Mouse (Mus musculus) limb, embryonic 13.5 days (tissue): ENCODE measurements around the gene Rad51b. TPM values are rescaled to one million over a fixed set of nuclear protein-coding genes. Genes with fewer than 3 reads are reported as not detected.

ENCODE experiments used
- ATAC-seq: fragments of 200-750 bp; cut with Nextera tagmentation; 2 replicates; pipeline ENCODE4 v1.8.0; 2017; ENCODE audit warnings: low read depth, moderate number of reproducible peaks, moderate TSS enrichment; ENCODE audit not compliant: low FRiP score
- H3K27ac ChIP-seq: fragments of 300-500 bp; sonication (generic); 2 replicates; pipeline ENCODE4 v1.5.1; 2015; ENCODE audit warnings: inconsistent platforms, mild to moderate bottlenecking, moderate library complexity
- H3K27me3 ChIP-seq: fragments of 300-500 bp; sonication (generic); 2 replicates; pipeline ENCODE4 v1.6.1; 2015; ENCODE audit warnings: mild to moderate bottlenecking, inconsistent platforms
- H3K36me3 ChIP-seq: fragments of 300-500 bp; sonication (generic); 2 replicates; pipeline ENCODE4 v1.6.1; 2015; ENCODE audit warnings: inconsistent platforms, mild to moderate bottlenecking, moderate library complexity
- H3K4me1 ChIP-seq: fragments of 300-500 bp; sonication (generic); 2 replicates; pipeline ENCODE4 v1.6.1; 2015; ENCODE audit warnings: inconsistent platforms
- H3K4me2 ChIP-seq: fragments of 300-500 bp; sonication (generic); replicated peaks from 2 replicates; pipeline ENCODE4 v1.6.1; 2015; ENCODE audit warnings: inconsistent platforms, mild to moderate bottlenecking, moderate library complexity
- H3K4me3 ChIP-seq: fragments of 300-500 bp; sonication (generic); 2 replicates; pipeline ENCODE4 v1.5.1; 2015; ENCODE audit warnings: moderate library complexity, mild to moderate bottlenecking, inconsistent platforms
- H3K9ac ChIP-seq: fragments of 300-500 bp; sonication (generic); 2 replicates; pipeline ENCODE4 v1.6.1; 2015; ENCODE audit warnings: mild to moderate bottlenecking, inconsistent platforms
- H3K9me3 ChIP-seq: fragments of 300-500 bp; sonication (generic); 2 replicates; pipeline ENCODE4 v1.6.1; 2016; ENCODE audit warnings: inconsistent platforms
- WGBS: fragments of 180-500 bp; shearing (Covaris S2); methylation state at CpG from one replicate; pipeline ENCODE4 v1.1.7; 2015; 5-methylcytosine and 5-hydroxymethylcytosine counted together
- polyA plus RNA-seq: library from polyadenylated mRNA; unstranded; fragments of >200 nt; fragmentation: Nextera tagmentation; extraction: Ambion mirVana; gene quantifications from 2 replicates; pipeline ENCODE4 v1.2.1, GENCODE M21; 2015

Rad51b gene
- polyA plus RNA-seq, result 6.3 and 7.6 TPM in 2 replicates

- Histone ChIP-seq H3K27ac (peak within 1 kb of the TSS; percentile 63; the same call in 1 of the 2 replicates), H3K27me3 (no peaks in the 10 kb centered on the region), H3K4me3 (peak within 1 kb of the TSS; percentile 74), H3K9me3 (no peaks in the 10 kb centered on the region), H3K4me1 (peaks cover 17% of the 10 kb centered on the region), H3K36me3 (no peaks in the 10 kb centered on the region), H3K9ac (peak within 1 kb of the TSS; percentile 77), H3K4me2 (peak within 1 kb of the TSS; percentile 85)
- under 1% methylated on average over 21 of the region's 21 CpGs for WGBS
- ATAC-seq, result peak; percentile 84
Observed at GRCm38 (mm10) chr12:79297121-79297576, at the start of gene Rad51b. TSS of gene Rad51b (plus strand) at chr12:79297282.

- Histone ChIP-seq H3K27me3 (no peaks in the 10 kb centered on the region), H3K36me3 (peaks cover 96% of the 10 kb centered on the region), H3K4me3 (no peak overlapping the region), H3K4me2 (no peak overlapping the region), H3K27ac (no peak overlapping the region), H3K4me1 (no peaks in the 10 kb centered on the region), H3K9me3 (no peaks in the 10 kb centered on the region), H3K9ac (no peak overlapping the region)
- WGBS, result 83% methylated on average over 3 of the region's 3 CpGs
- no peak for ATAC-seq
Observed at GRCm38 (mm10) chr12:79248110-79248509, 49.0 kb upstream of the Rad51b start.

- no peaks in the 10 kb centered on the region for H3K4me1 ChIP-seq
- peaks cover 91% of the 10 kb centered on the region for H3K36me3 ChIP-seq
- H3K9me3 ChIP-seq, result no peaks in the 10 kb centered on the region
- no peak overlapping the region for H3K4me3 ChIP-seq
- H3K27ac ChIP-seq, result no peak overlapping the region
- no peak for ATAC-seq
- no peaks in the 10 kb centered on the region for H3K27me3 ChIP-seq
- no peak overlapping the region for H3K9ac ChIP-seq
- WGBS, result 91% methylated on average over 9 of the region's 9 CpGs
- H3K4me2 ChIP-seq, result no peak overlapping the region
Observed at GRCm38 (mm10) chr12:79253294-79254053, 43.6 kb upstream of the Rad51b start.

GRCm38 (mm10) chr12:79254975-79255374 is 42.1 kb upstream of the Rad51b start:
- Histone ChIP-seq H3K27ac (no peak overlapping the region), H3K4me3 (no peak overlapping the region), H3K4me2 (no peak overlapping the region), H3K36me3 (peaks cover 83% of the 10 kb centered on the region), H3K4me1 (no peaks in the 10 kb centered on the region), H3K9ac (no peak overlapping the region), H3K27me3 (no peaks in the 10 kb centered on the region), H3K9me3 (no peaks in the 10 kb centered on the region)
- WGBS, result 95% methylated on average over 10 of the region's 10 CpGs
- ATAC-seq, result no peak

- no peak for ATAC-seq
- H3K27me3 ChIP-seq, result no peaks in the 10 kb centered on the region
- 92% methylated on average over 2 of the region's 2 CpGs for WGBS
- no peaks in the 10 kb centered on the region for H3K9me3 ChIP-seq
- H3K4me2 ChIP-seq, result no peak overlapping the region
- H3K4me3 ChIP-seq, result no peak overlapping the region
- H3K4me1 ChIP-seq, result no peaks in the 10 kb centered on the region
- peaks cover 83% of the 10 kb centered on the region for H3K36me3 ChIP-seq
- H3K27ac ChIP-seq, result no peak overlapping the region
- no peak overlapping the region for H3K9ac ChIP-seq
Observed at GRCm38 (mm10) chr12:79260154-79260553, 36.9 kb upstream of the Rad51b start.

DNA sequence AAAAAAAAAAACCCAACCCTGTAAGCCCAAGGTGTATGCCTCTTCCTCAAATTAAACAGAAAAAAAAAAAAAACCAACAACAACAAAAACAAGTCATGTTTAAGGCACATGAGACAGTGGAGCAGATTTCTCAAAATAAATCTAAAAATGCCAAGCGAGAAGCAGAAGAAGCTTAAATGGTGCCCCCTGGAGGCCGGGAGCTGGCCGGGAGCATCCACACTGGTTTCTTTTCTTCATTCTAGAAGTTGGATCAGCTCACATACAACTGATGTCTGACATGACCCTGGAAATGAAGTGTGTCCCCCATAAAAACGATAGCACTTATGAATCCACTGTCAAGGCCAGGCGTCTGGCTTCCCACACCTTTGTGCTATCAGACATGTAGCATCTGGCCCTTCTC is 36.0 kb upstream of the Rad51b start:
- no peak overlapping the region for H3K4me3 ChIP-seq
- H3K9me3 ChIP-seq, result no peaks in the 10 kb centered on the region
- no peak overlapping the region for H3K27ac ChIP-seq
- no peak overlapping the region for H3K4me2 ChIP-seq
- WGBS, result 56% methylated on average over 5 of the region's 5 CpGs
- H3K27me3 ChIP-seq, result no peaks in the 10 kb centered on the region
- H3K36me3 ChIP-seq, result peaks cover 85% of the 10 kb centered on the region
- H3K9ac ChIP-seq, result no peak overlapping the region
- ATAC-seq, result no peak
- H3K4me1 ChIP-seq, result no peaks in the 10 kb centered on the region

DNA sequence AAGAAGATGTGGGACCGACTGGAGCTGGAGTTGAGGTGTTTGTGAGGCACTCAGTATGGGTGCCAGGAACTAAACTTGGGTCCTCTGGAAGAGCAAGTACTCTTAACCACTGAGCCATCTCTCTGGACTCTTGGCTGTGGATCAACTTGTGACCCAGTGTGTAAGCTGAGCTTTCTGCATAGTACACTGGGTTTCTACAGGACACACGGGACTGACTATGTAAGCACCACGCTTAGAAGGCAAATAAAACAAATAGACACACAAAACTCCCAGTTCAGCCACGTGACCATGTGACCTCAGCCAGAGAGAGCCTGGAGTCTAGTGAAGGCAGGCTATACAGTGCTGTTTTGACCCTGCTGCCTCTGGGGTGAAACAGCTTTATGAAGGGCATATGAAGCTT is 24.5 kb upstream of the Rad51b start:
- Histone ChIP-seq H3K4me3 (no peak overlapping the region), H3K9me3 (no peaks in the 10 kb centered on the region), H3K27ac (no peak overlapping the region), H3K27me3 (no peaks in the 10 kb centered on the region), H3K4me1 (no peaks in the 10 kb centered on the region), H3K9ac (no peak overlapping the region), H3K36me3 (peaks cover 95% of the 10 kb centered on the region), H3K4me2 (no peak overlapping the region)
- 86% methylated on average over 4 of the region's 4 CpGs for WGBS
- no peak for ATAC-seq

DNA sequence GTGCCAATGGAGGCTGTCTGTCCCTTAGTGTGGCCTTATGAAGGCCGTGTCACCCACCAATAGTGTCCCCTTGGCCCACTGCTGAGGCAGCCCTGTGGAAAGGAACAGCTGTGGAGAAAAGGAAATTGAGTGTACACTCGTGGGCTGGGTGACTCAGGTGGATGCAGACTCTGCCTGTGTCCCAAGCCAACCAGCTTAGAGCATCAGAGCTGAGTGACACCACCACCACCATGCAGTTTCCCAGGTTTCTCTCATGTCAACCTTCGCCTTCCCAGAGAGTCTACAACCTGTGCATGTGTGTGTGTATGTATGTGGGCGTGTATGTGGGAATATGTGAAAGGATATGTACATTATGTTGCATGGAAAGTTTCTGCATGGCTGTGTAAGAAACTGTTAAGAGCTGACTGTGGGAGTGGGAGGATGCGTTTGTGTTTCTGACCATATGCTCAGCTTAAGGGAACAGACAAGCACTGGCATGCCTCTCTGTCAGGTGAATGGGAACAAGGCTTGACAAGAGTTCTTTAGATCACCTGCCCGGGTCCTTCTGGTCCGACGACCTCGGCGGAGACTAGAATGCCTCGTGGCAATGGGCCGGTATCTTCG is 17.5 kb upstream of the Rad51b start:
- H3K4me3 ChIP-seq, result no peak overlapping the region
- ATAC-seq, result no peak
- no peak overlapping the region for H3K27ac ChIP-seq
- H3K27me3 ChIP-seq, result no peaks in the 10 kb centered on the region
- 88% methylated on average over 13 of the region's 13 CpGs for WGBS
- no peaks in the 10 kb centered on the region for H3K9me3 ChIP-seq
- H3K4me2 ChIP-seq, result no peak overlapping the region
- no peaks in the 10 kb centered on the region for H3K4me1 ChIP-seq
- peaks cover 91% of the 10 kb centered on the region for H3K36me3 ChIP-seq
- H3K9ac ChIP-seq, result no peak overlapping the region

DNA sequence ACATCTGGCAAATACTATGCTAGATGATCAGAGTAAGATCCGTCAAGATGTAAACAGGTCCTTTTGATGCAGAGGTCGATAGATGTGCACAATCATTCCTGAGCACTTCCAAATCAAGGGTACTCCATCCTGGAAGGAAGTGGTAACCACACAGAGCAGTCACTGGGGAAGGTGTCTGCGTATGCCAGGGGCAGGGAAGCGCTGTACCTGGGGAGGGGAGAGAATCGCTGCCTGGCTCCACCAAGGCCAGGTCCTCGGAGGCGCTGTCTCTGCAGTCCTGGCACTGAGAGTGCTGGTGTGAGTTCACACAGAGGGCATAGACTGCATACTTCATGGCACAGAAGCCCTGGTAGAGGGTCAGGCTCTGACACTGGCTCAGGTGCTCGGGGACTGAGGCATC is 14.5 kb upstream of the Rad51b start:
- no peak overlapping the region for H3K27ac ChIP-seq

DNA sequence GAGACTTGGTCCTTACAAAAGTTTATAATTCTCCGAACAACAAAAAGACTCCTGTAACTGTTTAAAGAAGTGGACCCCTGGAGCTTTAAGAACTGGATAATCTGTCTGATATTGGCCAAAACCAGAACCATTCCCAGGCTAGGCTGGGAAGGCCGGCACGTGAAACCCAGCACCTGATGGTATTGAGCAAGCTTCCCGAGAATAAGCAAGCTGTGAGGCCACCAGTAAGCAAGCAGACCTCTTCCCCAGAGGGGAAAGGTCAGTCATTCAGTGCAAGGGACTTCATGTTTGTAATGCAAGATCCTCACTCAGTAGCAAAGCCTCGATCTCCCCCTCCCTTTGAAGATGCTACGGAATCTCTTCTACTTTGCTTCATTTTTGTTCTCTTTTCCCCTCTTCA is 4.2 kb upstream of the Rad51b start:
- Histone ChIP-seq H3K9ac (no peak overlapping the region), H3K9me3 (no peaks in the 10 kb centered on the region), H3K4me1 (peaks cover 13% of the 10 kb centered on the region), H3K27ac (no peak overlapping the region), H3K27me3 (no peaks in the 10 kb centered on the region), H3K4me2 (no peak overlapping the region), H3K36me3 (peaks cover 19% of the 10 kb centered on the region), H3K4me3 (no peak overlapping the region)
- no peak for ATAC-seq
- WGBS, result 81% methylated on average over 6 of the region's 6 CpGs

More for the DNA sequence above, 14.5 kb upstream of the Rad51b start:
- no peak for ATAC-seq
- Histone ChIP-seq H3K36me3 (peaks cover 94% of the 10 kb centered on the region), H3K4me1 (no peaks in the 10 kb centered on the region), H3K9ac (no peak overlapping the region), H3K4me3 (no peak overlapping the region), H3K27me3 (no peaks in the 10 kb centered on the region), H3K4me2 (no peak overlapping the region), H3K9me3 (no peaks in the 10 kb centered on the region)
- 88% methylated on average over 8 of the region's 8 CpGs for WGBS

GRCm38 (mm10) chr12:79296126-79296816 is 811 bp upstream of the Rad51b start, which contains the start of gene Zfyve26:
TSS of gene Zfyve26 (minus strand) at chr12:79296304.
- peaks cover 4% of the 10 kb centered on the region for H3K36me3 ChIP-seq
- H3K4me2 ChIP-seq, result peak within 1 kb of the TSS; percentile 85
- H3K4me1 ChIP-seq, result peaks cover 17% of the 10 kb centered on the region
- peak within 1 kb of the TSS; percentile 77 for H3K9ac ChIP-seq
- peak within 1 kb of the TSS; percentile 69 for H3K27ac ChIP-seq
- H3K4me3 ChIP-seq, result peak within 1 kb of the TSS; percentile 74
- peak; percentile 97 for ATAC-seq
- WGBS, result under 1% methylated on average over 29 of the region's 29 CpGs
- H3K27me3 ChIP-seq, result no peaks in the 10 kb centered on the region
- no peaks in the 10 kb centered on the region for H3K9me3 ChIP-seq
